Mouse (Mus musculus) skeletal muscle tissue, adult 2 months (tissue): ENCODE results near the gene Olfr112.
"Not testable (repeated sequence)": the region's sequence is repeated elsewhere in the genome, so short reads cannot be mapped to it uniquely, and the experiment has no call there.

Experiments
- DNase-seq: peaks from one replicate; pipeline ENCODE4 v3.0.0-alpha.2; 2012; ENCODE audit warnings: low read depth, low spot score

The Olfr112 gene

GRCm38 (mm10) chr17:37569351-37569750 is at the start of gene Olfr112:
Olfr112 (minus strand) TSS chr17:37569451.
- no peak for DNase-seq

GRCm38 (mm10) chr17:37592643-37593042 is 23.4 kb upstream of the Olfr112 start, which contains the start of gene Olfr114:
Olfr114 (minus strand) TSS chr17:37592743.
- no peak for DNase-seq

- no peak for DNase-seq
These were observed 8.3 kb upstream of the Olfr112 start, which contains the start of gene Olfr113 for GRCm38 (mm10) chr17:37577563-37577962. Olfr113 (minus strand) TSS chr17:37577663.

- no peak for DNase-seq
These were observed 10.2 kb downstream of the Olfr112 start for GRCm38 (mm10) chr17:37558913-37559615.

- DNase-seq: no peak
These were observed 25.3 kb downstream of the Olfr112 start for GRCm38 (mm10) chr17:37543800-37544435.

GRCm38 (mm10) chr17:37541454-37542119 is 27.7 kb downstream of the Olfr112 start:
- no peak for DNase-seq

- not testable (repeated sequence) for DNase-seq
These were observed 30.8 kb downstream of the Olfr112 start for GRCm38 (mm10) chr17:37538416-37538815.

- no peak for DNase-seq
These were observed 34.1 kb downstream of the Olfr112 start for GRCm38 (mm10) chr17:37535173-37535572.

- not testable (repeated sequence) for DNase-seq
These were observed 43.8 kb downstream of the Olfr112 start for GRCm38 (mm10) chr17:37525427-37525826.

GRCm38 (mm10) chr17:37524612-37525011 is 44.6 kb downstream of the Olfr112 start:
- not testable (repeated sequence) for DNase-seq
